Mouse (Mus musculus) G1E (cell line): Measurements from ENCODE around the gene Fcgr1.

Experiments used
- CTCF ChIP-seq: IDR thresholded peaks from 2 replicates; pipeline ENCODE4 v1.5.1; 2012; ENCODE audit warnings: low read depth, low read length, inconsistent platforms, mixed read lengths
- TAL1 ChIP-seq: conservative IDR thresholded peaks from 2 replicates; pipeline ENCODE4 v1.6.1; 2012; ENCODE audit warnings: low read depth, low read length, inconsistent platforms, mixed read lengths

GRCm38 (mm10) chr3:96264404-96264949 lies 29.3 kb downstream of the Fcgr1 start:
- TF ChIP-seq TAL1 (no peak), CTCF (no peak)
